Mouse (Mus musculus) lung, embryonic 16.5 days (tissue): ENCODE data around the gene Hist3h2ba. TPM values are rescaled to one million over a fixed set of nuclear protein-coding genes. Genes with fewer than 3 reads are reported as not detected.

Source experiments
- ATAC-seq: fragments of 200-750 bp; cut with Nextera tagmentation; 2 replicates; pipeline ENCODE4 v1.8.0; 2017; ENCODE audit warnings: low read depth, mild to moderate bottlenecking, moderate library complexity
- H3K27ac ChIP-seq: fragments of 300-500 bp; sonication (generic); 2 replicates; pipeline ENCODE4 v1.5.1; 2014; ENCODE audit warnings: mild to moderate bottlenecking, control low read depth, low read length
- H3K27me3 ChIP-seq: fragments of 300-500 bp; sonication (generic); 2 replicates; pipeline ENCODE4 v1.6.1; 2014; ENCODE audit warnings: low read depth, low read length, mixed read lengths; ENCODE audit not compliant: control insufficient read depth, insufficient read depth
- H3K36me3 ChIP-seq: fragments of 300-500 bp; sonication (generic); 2 replicates; pipeline ENCODE4 v1.6.1; 2014; ENCODE audit warnings: low read length; ENCODE audit not compliant: control insufficient read depth, insufficient read depth
- H3K4me1 ChIP-seq: fragments of 300-500 bp; sonication (generic); replicated peaks from 2 replicates; pipeline ENCODE4 v1.6.1; 2014; ENCODE audit warnings: low read length, mixed read lengths; ENCODE audit not compliant: control insufficient read depth, insufficient read depth
- H3K4me2 ChIP-seq: fragments of 300-500 bp; sonication (generic); 2 replicates; pipeline ENCODE4 v1.6.1; 2014; ENCODE audit warnings: low read depth, low read length, control low read depth
- H3K4me3 ChIP-seq: fragments of 300-500 bp; sonication (generic); 2 replicates; pipeline ENCODE4 v1.5.1; 2014; ENCODE audit warnings: mild to moderate bottlenecking, low read length, control low read depth
- H3K9ac ChIP-seq: fragments of 300-500 bp; sonication (generic); 2 replicates; pipeline ENCODE4 v1.6.1; 2014; ENCODE audit warnings: low read length, control low read depth
- H3K9me3 ChIP-seq: fragments of 300-500 bp; sonication (generic); 2 replicates; pipeline ENCODE4 v1.6.1; 2016; ENCODE audit warnings: low read length; ENCODE audit not compliant: control insufficient read depth
- WGBS: fragments of 180-500 bp; shearing (Covaris S2); extraction: QIAGEN DNeasy Blood & Tissue Kit; methylation state at CpG from one replicate; pipeline ENCODE4 v1.1.7; 2014; 5-methylcytosine and 5-hydroxymethylcytosine counted together
- polyA plus RNA-seq: library from polyadenylated mRNA; unstranded; fragments of >200 nt; fragmentation: Nextera tagmentation; extraction: Ambion mirVana; gene quantifications from 2 replicates; pipeline ENCODE4 v1.2.1, GENCODE M21; 2015

Hist3h2ba gene
- polyA plus RNA-seq, 1 experiment from 2014 or later = 28.3 TPM

- no peak for ATAC-seq
- peaks cover 8% of the 10 kb centered on the region for H3K9me3 ChIP-seq
- 32% methylated on average over 15 of the region's 15 CpGs for WGBS
- H3K36me3 ChIP-seq = 0 out of 2 replicates have a peak, but pooled peaks cover 2% of the 10 kb centered on the region
- H3K4me2 ChIP-seq = peak overlapping the region; percentile 92
- peaks cover 11% of the 10 kb centered on the region; the same call in 1 of the 2 replicates for H3K27me3 ChIP-seq
- H3K27ac ChIP-seq = no peak overlapping the region
- H3K9ac ChIP-seq = peak overlapping the region; percentile 64
- peak overlapping the region; percentile 64 for H3K4me3 ChIP-seq
- peaks cover 28% of the 10 kb centered on the region for H3K4me1 ChIP-seq
These were observed 10.6 kb downstream of the Hist3h2ba start for GRCm38 (mm10) chr11:58959186-58959825.

GRCm38 (mm10) chr11:58959921-58960465, 11.3 kb downstream of the Hist3h2ba start:
- Histone ChIP-seq H3K4me1 (peaks cover 28% of the 10 kb centered on the region), H3K9ac (peak overlapping the region; percentile 64), H3K4me2 (peak overlapping the region; percentile 92), H3K27ac (no peak overlapping the region; the same call in 1 of the 2 replicates), H3K36me3 (0 out of 2 replicates have a peak, but pooled peaks cover 2% of the 10 kb centered on the region), H3K27me3 (peaks cover 13% of the 10 kb centered on the region; the same call in 1 of the 2 replicates), H3K9me3 (peaks cover 8% of the 10 kb centered on the region), H3K4me3 (peak overlapping the region; percentile 64)
- peak; percentile 84 for ATAC-seq
- WGBS = 3% methylated on average over 40 of the region's 40 CpGs

- Histone ChIP-seq H3K27me3 (peaks cover 13% of the 10 kb centered on the region; the same call in 1 of the 2 replicates), H3K4me3 (no peak overlapping the region), H3K4me1 (peaks cover 19% of the 10 kb centered on the region), H3K9ac (no peak overlapping the region), H3K4me2 (no peak overlapping the region), H3K27ac (no peak overlapping the region), H3K9me3 (peaks cover 8% of the 10 kb centered on the region), H3K36me3 (0 out of 2 replicates have a peak, but pooled peaks cover 2% of the 10 kb centered on the region)
- WGBS = 54% methylated on average over 50 of the region's 50 CpGs
- ATAC-seq = no peak
These were observed 12.9 kb downstream of the Hist3h2ba start for GRCm38 (mm10) chr11:58961364-58962177.

GRCm38 (mm10) chr11:58963543-58963942, 14.8 kb downstream of the Hist3h2ba start:
- no peak for ATAC-seq
- WGBS = 32% methylated on average over 17 of the region's 17 CpGs
- Histone ChIP-seq H3K4me2 (no peak overlapping the region), H3K27ac (no peak overlapping the region), H3K27me3 (peaks cover 13% of the 10 kb centered on the region; the same call in 1 of the 2 replicates), H3K9ac (no peak overlapping the region), H3K4me3 (no peak overlapping the region), H3K9me3 (peaks cover 8% of the 10 kb centered on the region), H3K4me1 (peaks cover 9% of the 10 kb centered on the region), H3K36me3 (no peaks in the 10 kb centered on the region)

- Histone ChIP-seq H3K27me3 (peaks cover 13% of the 10 kb centered on the region; the same call in 1 of the 2 replicates), H3K27ac (no peak overlapping the region), H3K4me3 (no peak overlapping the region), H3K36me3 (no peaks in the 10 kb centered on the region), H3K4me1 (peaks cover 11% of the 10 kb centered on the region), H3K9ac (no peak overlapping the region), H3K4me2 (no peak overlapping the region), H3K9me3 (peaks cover 8% of the 10 kb centered on the region)
- no peak for ATAC-seq
- WGBS = 76% methylated on average over 7 of the region's 7 CpGs
These were observed 15.5 kb downstream of the Hist3h2ba start for GRCm38 (mm10) chr11:58964216-58964615.

- no peak overlapping the region for H3K9ac ChIP-seq
- WGBS = 43% methylated on average over 12 of the region's 12 CpGs
- no peak overlapping the region for H3K27ac ChIP-seq
- ATAC-seq = no peak
- no peak overlapping the region for H3K4me2 ChIP-seq
- peaks cover 8% of the 10 kb centered on the region for H3K4me1 ChIP-seq
- no peaks in the 10 kb centered on the region for H3K36me3 ChIP-seq
- no peak overlapping the region for H3K4me3 ChIP-seq
- H3K9me3 ChIP-seq = peaks cover 8% of the 10 kb centered on the region
- H3K27me3 ChIP-seq = peaks cover 13% of the 10 kb centered on the region; the same call in 1 of the 2 replicates
These were observed 16.5 kb downstream of the Hist3h2ba start for GRCm38 (mm10) chr11:58965001-58965760.

- Histone ChIP-seq H3K4me1 (peaks cover 9% of the 10 kb centered on the region), H3K4me2 (no peak overlapping the region), H3K27me3 (peaks cover 4% of the 10 kb centered on the region; the same call in 1 of the 2 replicates), H3K36me3 (no peaks in the 10 kb centered on the region), H3K9me3 (no peaks in the 10 kb centered on the region), H3K9ac (no peak overlapping the region), H3K4me3 (no peak overlapping the region), H3K27ac (no peak overlapping the region)
- no peak for ATAC-seq
- 96% methylated on average over 1 of the region's 1 CpGs for WGBS
These were observed 18.6 kb downstream of the Hist3h2ba start for GRCm38 (mm10) chr11:58967346-58967745.

GRCm38 (mm10) chr11:58968551-58968950, 19.8 kb downstream of the Hist3h2ba start:
- WGBS = 71% methylated on average over 7 of the region's 7 CpGs
- Histone ChIP-seq H3K4me3 (no peak overlapping the region), H3K27me3 (peaks cover 4% of the 10 kb centered on the region; the same call in 1 of the 2 replicates), H3K4me1 (peaks cover 9% of the 10 kb centered on the region), H3K36me3 (no peaks in the 10 kb centered on the region), H3K4me2 (no peak overlapping the region), H3K9me3 (no peaks in the 10 kb centered on the region), H3K9ac (no peak overlapping the region), H3K27ac (no peak overlapping the region)
- no peak for ATAC-seq
